Mouse (Mus musculus) ES-Bruce4 (cell line): ENCODE results near the gene Prkd2.

Experiments
- CTCF ChIP-seq: IDR thresholded peaks from one replicate; pipeline ENCODE4 v1.8.1; 2011; ENCODE audit warnings: low read depth, low read length
- POLR2A ChIP-seq: IDR thresholded peaks from one replicate; pipeline ENCODE4 v1.8.1; 2011; ENCODE audit warnings: low read length; ENCODE audit not compliant: insufficient read depth

- TF ChIP-seq CTCF = peak; percentile 97
- no peak for TF ChIP-seq POLR2A
Measured at GRCm38 (mm10) chr7:16874190-16874589, 31.5 kb downstream of the Prkd2 start.
